Mouse (Mus musculus): ENCODE results near the gene Zfc3h1.

The Zfc3h1 gene

GRCm38 (mm10) chr10:115385018-115386002 lies 551 bp downstream of the Zfc3h1 start:
- DNase-seq (ENCODE audit: low spot score) = peak; percentile 72

- DNase-seq (ENCODE audit: low spot score) = no peak
Observed at GRCm38 (mm10) chr10:115387891-115388290, 3.1 kb downstream of the Zfc3h1 start.

GRCm38 (mm10) chr10:115391076-115391475 lies 6.3 kb downstream of the Zfc3h1 start:
- no peak for DNase-seq (ENCODE audit: low spot score)

GRCm38 (mm10) chr10:115391896-115392295 lies 7.1 kb downstream of the Zfc3h1 start:
- DNase-seq (ENCODE audit: low spot score) = no peak

- no peak for DNase-seq (ENCODE audit: low spot score)
Observed at GRCm38 (mm10) chr10:115406393-115406792, 21.6 kb downstream of the Zfc3h1 start.

GRCm38 (mm10) chr10:115413496-115413895 lies 28.7 kb downstream of the Zfc3h1 start:
- no peak for DNase-seq (ENCODE audit: low spot score)

- no peak for DNase-seq (ENCODE audit: low spot score)
Observed at GRCm38 (mm10) chr10:115414056-115414455, 29.3 kb downstream of the Zfc3h1 start.

GRCm38 (mm10) chr10:115421976-115422375 lies 37.2 kb downstream of the Zfc3h1 start:
- no peak for DNase-seq (ENCODE audit: low spot score)

- DNase-seq (ENCODE audit: low spot score) = no peak
Observed at GRCm38 (mm10) chr10:115425351-115425750, 40.6 kb downstream of the Zfc3h1 start.

- DNase-seq (ENCODE audit: low spot score) = no peak
Observed at GRCm38 (mm10) chr10:115437286-115437685, 52.5 kb downstream of the Zfc3h1 start.

GRCm38 (mm10) chr10:115448614-115449013 lies 63.9 kb downstream of the Zfc3h1 start:
- DNase-seq (ENCODE audit: low spot score) = no peak

GRCm38 (mm10) chr10:115457368-115458021 lies 72.7 kb downstream of the Zfc3h1 start:
- DNase-seq (ENCODE audit: low spot score) = no peak

GRCm38 (mm10) chr10:115462646-115463045 lies 77.9 kb downstream of the Zfc3h1 start:
- no peak for DNase-seq (ENCODE audit: low spot score)

GRCm38 (mm10) chr10:115465072-115465471 lies 80.3 kb downstream of the Zfc3h1 start:
- DNase-seq (ENCODE audit: low spot score) = no peak

- no peak for DNase-seq (ENCODE audit: low spot score)
Observed at GRCm38 (mm10) chr10:115465778-115466177, 81.0 kb downstream of the Zfc3h1 start.

GRCm38 (mm10) chr10:115467985-115468384 lies 83.2 kb downstream of the Zfc3h1 start:
- no peak for DNase-seq (ENCODE audit: low spot score)

- DNase-seq (ENCODE audit: low spot score) = no peak
Observed at GRCm38 (mm10) chr10:115468632-115469031, 83.9 kb downstream of the Zfc3h1 start.

GRCm38 (mm10) chr10:115469040-115469439 lies 84.3 kb downstream of the Zfc3h1 start:
- no peak for DNase-seq (ENCODE audit: low spot score)

- no peak for DNase-seq (ENCODE audit: low spot score)
Observed at GRCm38 (mm10) chr10:115470621-115471334, 86.0 kb downstream of the Zfc3h1 start.

GRCm38 (mm10) chr10:115473213-115473961 lies 88.6 kb downstream of the Zfc3h1 start:
- no peak for DNase-seq (ENCODE audit: low spot score)

GRCm38 (mm10) chr10:115475000-115475550 lies 90.3 kb downstream of the Zfc3h1 start:
- DNase-seq (ENCODE audit: low spot score) = no peak

Measured in testis, postnatal 14 days (tissue).